Mouse (Mus musculus) forebrain, embryonic 10.5 days (tissue): ENCODE measurements at regions not wholly inside any gene's neighbourhood (a gene's known extent, or its start where the extent isn't known, plus 50 kb on each side); places are given as distances from the start of the nearest gene placed in this dataset.
A peak's percentile ranks its signal among the peaks of the same experiment; 100 is the strongest.

Experiments used
- DNase-seq: peaks from one replicate; pipeline ENCODE4 v3.0.0-alpha.2; 2017; ENCODE audit warnings: low spot score; ENCODE audit errors: extremely low spot score
- H3K27ac ChIP-seq: fragments of 300-500 bp; sonication (generic); 2 replicates; pipeline ENCODE4 v1.5.1; 2016; ENCODE audit warnings: mild to moderate bottlenecking
- H3K27me3 ChIP-seq: fragments of 300-500 bp; sonication (generic); 2 replicates; pipeline ENCODE4 v1.6.1; 2016; ENCODE audit warnings: mild to moderate bottlenecking; ENCODE audit not compliant: poor library complexity, severe bottlenecking
- H3K36me3 ChIP-seq: fragments of 300-500 bp; sonication (generic); replicated peaks from 2 replicates; pipeline ENCODE4 v1.6.1; 2016; ENCODE audit warnings: mild to moderate bottlenecking, moderate library complexity
- H3K4me1 ChIP-seq: fragments of 300-500 bp; sonication (generic); 2 replicates; pipeline ENCODE4 v1.6.1; 2016
- H3K4me3 ChIP-seq: fragments of 300-500 bp; sonication (generic); 2 replicates; pipeline ENCODE4 v1.5.1; 2016; ENCODE audit warnings: mild to moderate bottlenecking, moderate library complexity
- H3K9me3 ChIP-seq: fragments of 300-500 bp; sonication (generic); 2 replicates; pipeline ENCODE4 v1.6.1; 2016; ENCODE audit warnings: mild to moderate bottlenecking, moderate library complexity
- WGBS: fragments of 180-500 bp; shearing (Covaris S2); methylation state at CpG from one replicate; pipeline ENCODE4 v1.1.7; 2016; 5-methylcytosine and 5-hydroxymethylcytosine counted together

DNA sequence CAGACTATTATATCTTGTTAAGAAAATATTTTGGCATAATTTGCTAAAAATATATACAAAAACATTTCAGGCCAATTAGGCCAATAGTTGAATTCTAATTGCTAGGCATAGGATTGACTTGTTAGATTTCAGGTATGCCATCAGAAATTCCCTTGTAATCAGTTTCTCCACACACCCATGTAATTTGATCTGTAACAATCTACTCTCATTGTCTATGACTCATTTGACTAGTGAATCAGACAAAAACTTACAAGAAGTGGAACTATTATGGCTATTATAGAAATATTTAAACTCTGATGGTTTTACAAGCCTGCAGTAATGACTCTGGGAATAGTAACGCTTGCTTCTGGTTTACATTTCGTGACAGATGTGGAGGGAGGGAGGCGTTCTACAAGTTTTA is 338.9 kb upstream of the Ptbp2 start:
- Histone ChIP-seq H3K27me3 (no peaks in the 10 kb centered on the region), H3K27ac (no peak overlapping the region), H3K9me3 (no peaks in the 10 kb centered on the region), H3K36me3 (no peaks in the 10 kb centered on the region), H3K4me1 (no peaks in the 10 kb centered on the region), H3K4me3 (no peak overlapping the region)
- no peak for DNase-seq
- WGBS = 93% methylated on average over 3 of the region's 3 CpGs

DNA sequence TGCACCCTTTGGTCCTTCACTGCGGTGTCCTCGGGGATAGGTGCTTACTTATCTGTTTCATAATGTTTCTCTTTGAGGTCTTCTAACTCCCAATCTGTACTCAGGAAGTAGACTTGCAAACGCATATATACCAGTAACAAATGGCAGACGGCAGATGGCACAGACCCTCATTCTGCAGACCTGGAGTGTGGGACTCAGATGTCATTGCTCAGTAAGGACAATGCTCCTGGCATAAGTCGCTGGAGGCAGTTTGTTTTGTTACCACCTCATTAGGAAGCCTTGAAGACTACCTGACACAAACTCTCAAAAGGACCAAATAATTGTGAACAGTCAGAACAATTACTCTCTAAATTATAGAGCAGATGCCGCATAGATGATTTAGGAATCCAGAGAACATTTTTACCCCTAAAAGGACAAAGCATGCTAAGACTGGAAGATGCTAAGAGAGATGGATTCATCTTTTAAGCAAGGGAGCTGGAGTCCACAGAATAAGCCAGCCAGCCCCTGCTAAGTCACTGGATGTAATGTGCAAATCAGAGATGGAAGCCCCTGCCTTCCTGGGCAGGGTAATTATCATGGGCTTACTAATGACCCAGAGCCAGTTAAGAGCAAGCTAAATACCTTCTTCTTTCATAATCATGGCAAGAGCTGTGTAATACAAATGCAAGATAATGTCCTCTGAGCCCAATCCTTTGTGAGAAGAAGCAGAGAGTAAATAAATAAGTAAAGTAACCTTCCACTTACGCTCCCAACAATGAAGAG is 299.1 kb upstream of the Ptbp2 start:
- 81% methylated on average over 7 of the region's 7 CpGs for WGBS
- no peak for DNase-seq

DNA sequence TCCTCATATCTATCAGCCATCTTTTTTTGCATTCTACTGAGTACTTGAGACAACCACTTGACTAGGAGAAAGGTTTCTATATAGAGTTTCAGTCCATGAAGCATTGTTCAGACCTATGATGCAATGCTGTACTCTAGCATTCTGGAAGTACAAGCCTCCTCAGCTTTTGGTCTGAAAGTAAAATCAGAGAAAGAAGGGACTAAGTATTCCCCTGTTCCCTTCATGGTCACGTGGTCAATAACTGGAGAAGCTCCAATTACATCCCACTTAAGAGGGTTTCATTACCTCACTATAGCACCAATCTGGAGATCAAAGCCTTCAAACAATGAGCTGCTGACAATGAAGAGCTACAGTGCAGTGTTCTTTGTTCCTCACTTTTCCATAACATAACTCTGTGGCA is 289.3 kb upstream of the Ptbp2 start:
- Histone ChIP-seq H3K4me3 (no peak overlapping the region), H3K36me3 (no peaks in the 10 kb centered on the region), H3K4me1 (peaks cover 4% of the 10 kb centered on the region; the same call in 1 of the 2 replicates), H3K27me3 (no peaks in the 10 kb centered on the region), H3K9me3 (no peaks in the 10 kb centered on the region), H3K27ac (no peak overlapping the region)
- DNase-seq = no peak
- WGBS = 31% methylated on average over 1 of the region's 1 CpGs

More for the DNA sequence above, 299.1 kb upstream of the Ptbp2 start:
- Histone ChIP-seq H3K9me3 (no peaks in the 10 kb centered on the region), H3K36me3 (no peaks in the 10 kb centered on the region), H3K27ac (no peak overlapping the region), H3K4me3 (no peak overlapping the region), H3K27me3 (no peaks in the 10 kb centered on the region), H3K4me1 (peaks cover 10% of the 10 kb centered on the region; the same call in 1 of the 2 replicates)

DNA sequence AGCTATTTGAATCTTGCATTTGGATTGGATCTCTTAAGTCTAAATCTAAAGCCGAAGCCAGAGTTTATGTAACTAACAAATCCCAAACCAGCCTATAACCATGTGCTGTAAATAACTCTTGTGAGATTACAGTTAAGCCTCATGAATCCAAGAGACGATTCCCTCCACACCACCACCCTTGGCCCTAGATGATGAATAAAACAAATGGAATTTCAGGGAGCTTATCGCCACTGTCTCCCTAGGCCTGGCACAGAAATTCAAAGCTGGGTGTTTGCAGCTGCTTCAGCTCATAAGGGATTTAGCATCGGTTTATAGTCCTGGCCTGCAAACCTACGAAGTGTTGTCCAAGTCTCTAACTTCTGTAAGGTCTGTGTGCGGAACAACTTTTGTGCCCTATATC is 281.4 kb upstream of the Ptbp2 start:
- Histone ChIP-seq H3K4me3 (no peak overlapping the region), H3K9me3 (no peaks in the 10 kb centered on the region), H3K36me3 (no peaks in the 10 kb centered on the region), H3K4me1 (peaks cover 13% of the 10 kb centered on the region), H3K27me3 (no peaks in the 10 kb centered on the region), H3K27ac (no peak overlapping the region)
- WGBS = 92% methylated on average over 6 of the region's 6 CpGs
- no peak for DNase-seq

DNA sequence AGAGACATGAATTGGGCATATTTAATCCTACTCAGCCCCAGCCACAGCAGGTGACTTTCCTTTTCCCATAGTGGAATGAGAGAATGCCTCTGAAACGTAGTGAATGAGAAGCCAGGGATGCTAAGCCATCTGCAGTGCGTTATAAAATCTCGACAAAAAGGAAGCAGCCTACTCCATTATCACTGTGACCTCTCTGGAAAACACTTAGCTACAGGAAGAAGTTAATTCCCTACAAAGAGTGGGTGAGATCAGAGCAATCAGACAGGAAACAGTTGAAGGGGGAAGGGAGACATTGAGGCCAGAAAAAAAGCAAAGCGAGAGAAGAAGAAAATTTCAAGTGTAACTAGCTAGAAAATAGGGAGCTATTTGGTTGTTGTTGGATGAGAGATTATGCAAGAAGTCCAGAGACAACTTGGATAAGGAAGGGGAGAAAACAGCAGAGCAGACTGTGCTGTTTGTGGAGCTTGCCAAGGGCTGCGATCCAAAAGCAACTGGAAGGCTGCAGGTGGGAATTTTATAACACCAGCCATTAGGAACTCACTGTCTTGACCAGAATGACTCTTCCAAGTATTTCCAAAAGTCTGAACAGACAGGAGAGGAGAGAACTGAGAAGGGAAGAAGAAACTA is 280.7 kb upstream of the Ptbp2 start:
- H3K9me3 ChIP-seq = no peaks in the 10 kb centered on the region
- no peak for DNase-seq
- H3K4me1 ChIP-seq = peaks cover 19% of the 10 kb centered on the region
- 46% methylated on average over 5 of the region's 5 CpGs for WGBS
- H3K4me3 ChIP-seq = no peak overlapping the region
- H3K36me3 ChIP-seq = no peaks in the 10 kb centered on the region
- H3K27me3 ChIP-seq = no peaks in the 10 kb centered on the region
- no peak overlapping the region for H3K27ac ChIP-seq

DNA sequence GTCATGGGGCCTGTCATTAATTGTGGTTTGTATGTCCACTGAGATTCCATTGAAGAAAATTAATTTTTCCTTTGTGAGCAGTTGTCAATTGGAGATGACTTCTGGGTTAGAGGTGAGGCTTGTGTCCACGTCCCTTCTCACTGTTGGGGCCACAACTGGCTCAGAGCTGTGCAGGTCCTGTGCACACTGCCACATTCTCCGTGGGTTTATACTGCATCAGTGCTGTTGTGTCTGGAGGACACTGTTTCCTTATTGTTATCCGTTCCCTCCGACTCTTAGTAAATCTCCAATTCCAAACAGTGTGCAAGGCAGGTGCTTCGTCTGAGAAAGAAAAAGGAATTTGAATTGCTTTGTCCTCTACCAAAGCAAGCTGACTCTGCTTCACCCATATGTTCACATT is 278.0 kb upstream of the Ptbp2 start:
- no peak for DNase-seq
- WGBS = 86% methylated on average over 5 of the region's 5 CpGs
- Histone ChIP-seq H3K9me3 (no peaks in the 10 kb centered on the region), H3K4me1 (peaks cover 19% of the 10 kb centered on the region), H3K36me3 (no peaks in the 10 kb centered on the region), H3K27me3 (no peaks in the 10 kb centered on the region), H3K27ac (no peak overlapping the region), H3K4me3 (no peak overlapping the region)

DNA sequence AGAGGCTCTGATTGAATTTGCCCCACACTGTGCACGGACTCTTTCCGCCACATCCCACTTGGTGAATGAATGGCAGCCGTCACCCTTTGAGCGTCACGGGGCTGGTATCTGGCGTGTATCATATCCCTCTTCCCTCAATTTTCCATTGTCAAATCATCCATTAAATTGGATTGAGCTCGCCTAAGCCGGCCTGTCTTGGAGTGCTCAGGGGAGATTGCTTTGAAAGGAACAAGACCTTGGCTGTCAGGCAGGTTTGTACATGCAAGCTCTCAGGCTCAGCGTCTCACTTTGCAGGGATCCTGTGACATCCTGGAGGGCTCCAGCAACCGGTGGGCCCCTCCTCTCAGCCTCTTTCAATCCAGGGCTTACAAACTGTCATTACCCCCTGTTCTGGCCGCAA is 275.7 kb upstream of the Ptbp2 start:
- DNase-seq = peak; percentile 25
- Histone ChIP-seq H3K4me3 (no peak overlapping the region), H3K9me3 (no peaks in the 10 kb centered on the region), H3K4me1 (peaks cover 17% of the 10 kb centered on the region), H3K36me3 (no peaks in the 10 kb centered on the region), H3K27ac (0 out of 2 replicates have a peak overlapping the region, but pooled peaks have one; percentile 51), H3K27me3 (no peaks in the 10 kb centered on the region)
- 25% methylated on average over 11 of the region's 11 CpGs for WGBS

DNA sequence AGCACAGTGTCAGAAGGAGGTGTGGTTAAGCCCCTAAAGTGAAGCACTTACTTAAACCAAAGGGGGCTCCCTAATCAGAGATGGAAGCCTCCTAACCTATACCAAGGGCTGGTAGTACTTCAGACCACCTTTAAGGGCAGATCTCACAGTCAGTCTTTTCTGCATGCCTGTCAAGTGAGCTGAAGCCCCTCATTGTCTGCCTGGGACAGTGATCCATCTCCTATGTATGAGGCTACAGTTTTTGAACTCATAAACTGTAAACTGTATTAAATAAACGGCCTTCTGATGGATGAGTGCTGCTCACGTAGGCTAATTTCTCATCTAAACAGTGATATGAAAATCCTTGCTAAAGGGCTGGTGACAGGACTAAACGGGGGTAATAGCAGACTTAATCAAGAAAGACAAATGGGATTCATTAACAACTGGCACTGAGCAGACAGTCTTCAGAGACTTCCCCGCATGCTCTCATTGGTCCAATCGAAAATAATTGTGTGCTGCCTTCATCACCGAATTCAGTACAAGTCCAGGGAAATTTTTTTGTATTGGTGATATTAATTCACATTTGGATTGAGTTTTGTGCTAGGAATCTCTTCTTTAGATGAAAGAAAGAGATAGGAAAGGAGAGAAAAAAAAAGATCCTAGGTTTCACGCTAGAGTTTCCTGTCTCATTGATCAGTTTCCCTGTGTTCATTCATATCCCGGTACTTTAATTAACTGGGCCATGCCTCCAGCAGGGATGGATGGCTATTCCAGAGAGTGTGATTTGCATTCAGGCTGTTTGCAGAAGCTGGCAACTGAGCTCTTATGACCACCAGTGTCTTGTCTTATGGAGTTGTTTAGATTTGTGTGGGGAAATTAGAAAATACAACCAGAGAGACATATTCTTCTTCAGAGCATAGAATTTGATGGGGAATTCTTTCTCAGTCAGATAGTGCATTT is 271.2 kb upstream of the Ptbp2 start:
- Histone ChIP-seq H3K36me3 (no peaks in the 10 kb centered on the region), H3K27ac (no peak overlapping the region), H3K4me3 (no peak overlapping the region), H3K4me1 (peaks cover 10% of the 10 kb centered on the region), H3K9me3 (no peaks in the 10 kb centered on the region), H3K27me3 (no peaks in the 10 kb centered on the region)
- DNase-seq = no peak
- WGBS = 78% methylated on average over 8 of the region's 8 CpGs

DNA sequence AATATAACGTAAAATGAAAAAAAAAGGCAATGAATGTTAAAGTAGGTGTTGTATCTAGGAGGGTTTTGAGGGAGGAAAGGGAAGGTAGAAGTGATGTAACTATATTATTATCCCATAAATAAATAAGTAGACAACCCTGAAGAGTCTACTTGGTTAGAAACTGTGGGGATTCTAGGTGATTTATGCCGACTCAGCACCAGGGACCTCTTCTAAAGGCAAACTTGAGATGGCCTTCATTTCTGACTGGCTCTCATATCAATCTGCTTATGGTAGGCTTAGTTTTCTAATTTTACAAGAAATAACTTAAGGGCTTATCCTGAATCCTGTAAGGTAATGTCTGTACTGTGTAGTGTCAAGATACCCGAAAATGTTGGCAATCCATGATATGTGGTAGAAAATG is 263.0 kb upstream of the Ptbp2 start:
- Histone ChIP-seq H3K4me3 (no peak overlapping the region), H3K36me3 (no peaks in the 10 kb centered on the region), H3K27ac (no peak overlapping the region), H3K9me3 (no peaks in the 10 kb centered on the region), H3K27me3 (no peaks in the 10 kb centered on the region), H3K4me1 (no peaks in the 10 kb centered on the region)
- WGBS = 91% methylated on average over 3 of the region's 3 CpGs
- DNase-seq = no peak

DNA sequence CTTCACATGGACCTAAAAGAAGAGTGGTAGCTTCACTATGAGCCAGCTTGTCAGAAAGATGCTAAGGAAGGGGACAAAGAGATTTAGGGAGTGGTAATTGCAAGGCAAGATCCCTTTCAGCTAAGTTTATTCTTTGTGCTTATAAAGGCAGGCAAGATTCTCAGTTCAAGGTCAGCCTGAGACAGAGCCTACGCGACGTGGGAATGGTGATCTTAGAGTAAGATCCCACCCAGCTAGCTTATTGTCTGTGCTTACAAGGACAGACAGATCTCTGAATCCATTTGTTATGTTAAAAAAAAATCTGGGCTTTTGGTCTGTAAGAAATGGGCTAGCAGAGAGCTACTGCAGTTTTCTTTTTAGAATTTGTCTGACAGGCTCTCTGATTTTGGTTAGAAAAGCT is 253.3 kb upstream of the Ptbp2 start:
- no peaks in the 10 kb centered on the region for H3K27me3 ChIP-seq
- H3K4me1 ChIP-seq = no peaks in the 10 kb centered on the region
- no peak overlapping the region for H3K4me3 ChIP-seq
- no peaks in the 10 kb centered on the region for H3K9me3 ChIP-seq
- no peak overlapping the region for H3K27ac ChIP-seq
- H3K36me3 ChIP-seq = no peaks in the 10 kb centered on the region
- WGBS = 93% methylated on average over 3 of the region's 3 CpGs
- DNase-seq = no peak

DNA sequence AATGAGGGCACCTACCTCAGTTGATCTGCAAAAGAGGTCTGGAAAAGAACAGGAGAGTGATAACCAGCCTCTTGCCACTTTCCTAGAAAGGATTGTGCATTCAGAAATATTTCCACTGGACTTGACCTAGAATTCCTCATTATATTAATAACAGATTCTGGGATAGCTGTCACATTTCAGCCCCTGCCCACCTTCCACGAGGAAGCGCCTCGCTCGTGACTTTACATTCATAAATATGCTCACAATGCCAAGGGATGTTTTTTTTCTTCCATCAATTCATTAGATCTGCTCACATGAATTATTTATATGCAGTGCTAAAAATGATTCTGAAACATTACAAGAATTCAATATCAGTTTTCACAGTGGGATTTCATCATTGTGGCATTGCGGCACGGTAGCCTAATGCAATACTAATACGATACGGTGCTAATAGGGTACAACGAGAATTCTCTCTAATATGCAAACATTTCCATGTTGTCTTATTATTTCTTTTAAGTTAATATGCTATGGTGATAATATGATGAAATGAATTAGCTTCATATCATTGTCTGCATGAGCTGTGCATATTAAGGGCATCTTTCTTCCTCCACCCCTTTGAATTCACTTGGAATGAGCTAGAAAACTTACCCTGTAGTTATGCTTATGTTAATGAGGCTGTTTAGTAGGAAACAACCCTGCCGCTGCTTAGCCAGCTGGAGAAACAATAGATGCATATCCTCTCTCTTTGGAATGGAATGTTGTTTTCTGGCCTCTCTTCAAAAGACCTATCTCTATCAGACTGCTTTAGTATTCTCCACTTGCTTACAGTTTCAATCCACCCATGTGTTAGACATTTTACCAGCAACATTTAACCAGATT is 235.8 kb upstream of the Ptbp2 start:
- Histone ChIP-seq H3K4me3 (no peak overlapping the region), H3K9me3 (no peaks in the 10 kb centered on the region), H3K4me1 (no peaks in the 10 kb centered on the region), H3K27me3 (no peaks in the 10 kb centered on the region), H3K36me3 (no peaks in the 10 kb centered on the region), H3K27ac (no peak overlapping the region)
- no peak for DNase-seq
- WGBS = 93% methylated on average over 10 of the region's 10 CpGs

DNA sequence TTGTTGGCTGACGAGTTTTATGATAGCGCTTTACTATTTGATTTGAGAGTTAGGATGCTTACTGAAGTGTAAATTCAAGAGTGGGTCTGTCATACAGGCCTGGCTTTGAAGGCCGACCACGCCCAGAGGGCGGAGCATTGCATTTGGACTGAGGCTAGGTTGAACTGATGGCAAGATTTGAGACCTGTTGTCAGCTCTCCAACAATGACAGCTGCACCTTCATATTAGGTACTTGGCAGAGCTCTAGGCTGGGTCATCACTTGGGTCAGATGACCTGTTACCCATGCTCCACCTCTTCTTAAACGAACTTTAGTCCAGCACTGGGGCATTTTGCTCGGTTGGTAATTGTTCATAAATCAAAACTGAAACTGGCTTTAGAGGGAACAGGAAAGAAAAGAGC is 231.1 kb upstream of the Ptbp2 start:
- Histone ChIP-seq H3K4me3 (no peak overlapping the region), H3K9me3 (no peaks in the 10 kb centered on the region), H3K27ac (no peak overlapping the region), H3K27me3 (0 out of 2 replicates have a peak, but pooled peaks cover 3% of the 10 kb centered on the region), H3K4me1 (no peaks in the 10 kb centered on the region), H3K36me3 (no peaks in the 10 kb centered on the region)
- no peak for DNase-seq
- 91% methylated on average over 7 of the region's 7 CpGs for WGBS
